ENCODE assay signal across 22 mouse cellular contexts in the genomic region with DNA sequence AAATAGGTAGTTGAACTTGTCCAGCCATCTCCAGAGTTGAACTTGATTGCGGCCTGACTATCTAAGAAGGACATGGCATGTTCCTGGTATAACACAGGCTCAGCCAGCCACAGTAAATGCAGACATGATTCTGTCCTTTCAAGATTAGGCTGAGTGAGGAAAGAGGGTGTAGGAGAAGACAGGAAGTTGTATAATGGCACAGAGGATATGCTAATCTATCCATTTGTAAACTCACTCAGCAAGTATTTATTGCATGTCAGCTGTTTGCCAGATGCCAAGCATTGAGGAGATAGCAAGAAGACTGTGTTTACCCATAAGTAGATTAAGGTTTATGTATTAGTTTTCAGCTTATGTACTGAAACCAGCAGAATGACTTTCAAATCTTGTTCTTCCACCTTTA. TPM values are rescaled to one million over a fixed set of nuclear protein-coding genes. Genes with fewer than 3 reads are reported as not detected.
DNase-seq lines count a peak whose midpoint lies in the region; ATAC-seq and TF ChIP-seq lines count a peak whose summit lies in the region.
"Had no signal": no experiment of that assay in that cellular context is flagged by ENCODE, and none has a peak within 500 bp of the region (broad histone marks: within the 10 kb centered on the region; RNA-seq: fewer than 3 reads in every experiment).

No protein-coding gene starts in this region.

- no peak for TF ChIP-seq CTCF in thymus, adult 2 months (IDR thresholded peaks at IDR 0.05; ENCODE audit: borderline replicate concordance, control insufficient read depth, extremely low read depth, insufficient read depth, low read length, poor library complexity)

- no peak overlapping the region for H3K4me2 ChIP-seq in kidney, embryonic 16.5 days (replicated peaks; ENCODE audit: low read depth, low read length)
- H3K4me2 ChIP-seq: heart, embryonic 13.5 days had no signal

- no peaks in the 10 kb centered on the region; the same call in 1 of the 2 replicates for H3K36me3 ChIP-seq in thymus, adult 2 months (ENCODE audit: control insufficient read depth, insufficient read depth, low read length)
- H3K36me3 ChIP-seq in kidney, embryonic 16.5 days (ENCODE audit: insufficient read depth, low read length): no peaks in the 10 kb centered on the region
- H3K36me3 ChIP-seq: heart, embryonic 13.5 days had no signal

- 98% methylated on average over 1 of the region's 1 CpGs for WGBS in thymus, adult 2 months
- 97% methylated on average over 1 of the region's 1 CpGs for WGBS in kidney, embryonic 16.5 days

- no peaks in the 10 kb centered on the region for H3K27me3 ChIP-seq in thymus, adult 2 months (ENCODE audit: control insufficient read depth, insufficient read depth, low read length)
- no peaks in the 10 kb centered on the region for H3K27me3 ChIP-seq in kidney, embryonic 16.5 days (ENCODE audit: insufficient read depth, low read length)
- H3K27me3 ChIP-seq: heart, embryonic 13.5 days had no signal

- H3K9me3 ChIP-seq in kidney, embryonic 16.5 days (ENCODE audit: low read length): no peaks in the 10 kb centered on the region
- H3K9me3 ChIP-seq: heart, embryonic 13.5 days had no signal

- no peak overlapping the region for H3K4me3 ChIP-seq in thymus, adult 2 months (ENCODE audit: control insufficient read depth, insufficient read depth, low read length)
- H3K4me3 ChIP-seq in kidney, embryonic 16.5 days (ENCODE audit: low read length): no peak overlapping the region
- H3K4me3 ChIP-seq: erythroblast, embryonic 14.5 days; heart, embryonic 13.5 days had no signal

- H3K9ac ChIP-seq in kidney, embryonic 16.5 days (replicated peaks; ENCODE audit: low read length): no peak overlapping the region
- H3K9ac ChIP-seq: heart, embryonic 13.5 days had no signal

- TF ChIP-seq POLR2A in thymus, adult 2 months (IDR thresholded peaks at IDR 0.05; ENCODE audit: control insufficient read depth, extremely low read depth, insufficient read depth, low read length, poor library complexity): no peak

- peak; percentile 51 for ATAC-seq in inflammation-experienced regulatory T-cells, adult 6 months
- ATAC-seq in megakaryocyte, adult 5-6 weeks (ENCODE audit: poor library complexity, severe bottlenecking): peak; percentile 16
- no peak for ATAC-seq in kidney, embryonic 16.5 days (ENCODE audit: low FRiP score, low TSS enrichment)
- ATAC-seq: forebrain, embryonic 16.5 days had no signal

- peaks cover 7% of the 10 kb centered on the region; the same call in 1 of the 2 replicates for H3K4me1 ChIP-seq in thymus, adult 2 months (replicated peaks; ENCODE audit: control insufficient read depth, insufficient read depth, low read length)
- H3K4me1 ChIP-seq in kidney, embryonic 16.5 days (ENCODE audit: insufficient read depth, low read length): 0 out of 2 replicates have a peak, but pooled peaks cover 6% of the 10 kb centered on the region

- DNase-seq in thymus, adult 2 months: no peak
- DNase-seq in thymus, postnatal 10 days (ENCODE audit: low spot score in 2 of 2): no peak
- no peak for DNase-seq in retina, embryonic 14.5 days (ENCODE audit: low spot score)
- no peak for DNase-seq in urinary bladder, adult 2 months (ENCODE audit: low spot score)
- no peak for DNase-seq in testis, postnatal 10 days (ENCODE audit: low spot score)
- DNase-seq: adrenal gland, postnatal 14 days; cerebellum, adult 9-10 months; gastrocnemius, postnatal 14 days; heart, postnatal 4 days; kidney, adult 11 months; kidney, postnatal 36 days; lung, adult 18-20 months; lung, postnatal 36 days; midbrain, embryonic 14.5 days; right cerebral cortex, postnatal 25 days; thymus, adult 18-20 months had no signal

- H3K27ac ChIP-seq in thymus, adult 2 months (ENCODE audit: control insufficient read depth, insufficient read depth, low read length): 0 out of 2 replicates have a peak overlapping the region, but pooled peaks have one; percentile 21
- H3K27ac ChIP-seq in kidney, embryonic 16.5 days (ENCODE audit: low read length): no peak overlapping the region

RNA-seq across cellular contexts. Expression of a gene that starts 10.5 kb away (rescaled TPM):
- 39.5 and 47.6 TPM in 2 replicates for polyA plus RNA-seq in thymus, adult 2 months (2012; rRNA removed)
- 100 to 1,000 TPM; 110 to 379 (median 324) TPM for polyA plus RNA-seq in inflammation-experienced regulatory T-cells, adult 6 months (2017; shearing (Covaris generic))
- 10.6 and 14.0 TPM in 2 replicates for total RNA-seq in megakaryocyte, adult 5-6 weeks (2015)
- 20.3 and 20.7 TPM in 2 replicates for total RNA-seq in megakaryocyte, adult 5-6 weeks (2017)
- 41.1 and 51.2 TPM in 2 replicates for polyA plus RNA-seq in urinary bladder, adult 2 months (2012; rRNA removed)
- polyA plus RNA-seq in kidney, embryonic 16.5 days (2015; fragmentation: Nextera tagmentation; extraction: Ambion mirVana): 8.1 and 8.7 TPM in 2 replicates

RNA-seq across cellular contexts. Expression of a gene that starts 54.9 kb away (rescaled TPM):
- polyA plus RNA-seq in thymus, adult 2 months (2012; rRNA removed): 19.9 and 28.3 TPM in 2 replicates
- 10 to 100 TPM; 49.5 to 55.4 (median 54.2) TPM for polyA plus RNA-seq in inflammation-experienced regulatory T-cells, adult 6 months (2017; shearing (Covaris generic))
- total RNA-seq in megakaryocyte, adult 5-6 weeks (2015): 78.6 and 107 TPM in 2 replicates
- 72.5 and 94.8 TPM in 2 replicates for total RNA-seq in megakaryocyte, adult 5-6 weeks (2017)
- polyA plus RNA-seq in urinary bladder, adult 2 months (2012; rRNA removed): 107 and 133 TPM in 2 replicates
- 90.8 and 94.7 TPM in 2 replicates for polyA plus RNA-seq in kidney, embryonic 16.5 days (2015; fragmentation: Nextera tagmentation; extraction: Ambion mirVana)
- polyA plus RNA-seq: erythroblast, embryonic 14.5 days had no signal

RNA-seq across cellular contexts. Expression of a gene that starts 54.9 kb away (rescaled TPM):
- polyA plus RNA-seq in thymus, adult 2 months (2012; rRNA removed): 22.7 and 24.4 TPM in 2 replicates
- polyA plus RNA-seq in inflammation-experienced regulatory T-cells, adult 6 months (2017; shearing (Covaris generic)): 100 to 1,000 TPM; 125 to 133 (median 127) TPM
- 69.6 and 74.0 TPM in 2 replicates for total RNA-seq in megakaryocyte, adult 5-6 weeks (2015)
- total RNA-seq in megakaryocyte, adult 5-6 weeks (2017): 104 and 122 TPM in 2 replicates
- 53.4 and 58.5 TPM in 2 replicates for polyA plus RNA-seq in urinary bladder, adult 2 months (2012; rRNA removed)
- 63.4 and 65.1 TPM in 2 replicates for polyA plus RNA-seq in kidney, embryonic 16.5 days (2015; fragmentation: Nextera tagmentation; extraction: Ambion mirVana)
